Mouse (Mus musculus): ENCODE results near the gene Otoa. TPM values are rescaled to one million over a fixed set of nuclear protein-coding genes. Genes with fewer than 3 reads are reported as not detected.

Otoa gene
- polyA plus RNA-seq, 1 experiment from 2014 or later: not detected

- peaks cover 25% of the 10 kb centered on the region for H3K4me1 ChIP-seq (replicated peaks)
- H3K4me3 ChIP-seq: no peak overlapping the region
- no peak overlapping the region for H3K27ac ChIP-seq (ENCODE audit: poor library complexity, severe bottlenecking)
- peaks cover 15% of the 10 kb centered on the region; the same call in 1 of the 2 replicates for H3K36me3 ChIP-seq
- H3K9ac ChIP-seq: no peak overlapping the region
- peaks cover 4% of the 10 kb centered on the region; the same call in 1 of the 2 replicates for H3K9me3 ChIP-seq (replicated peaks)
- no peak overlapping the region for H3K4me2 ChIP-seq
- 76% methylated on average over 9 of the region's 9 CpGs for WGBS
- no peak for ATAC-seq (ENCODE audit: insufficient number of reproducible peaks, low FRiP score)
- no peaks in the 10 kb centered on the region for H3K27me3 ChIP-seq (replicated peaks)
Measured at GRCm38 (mm10) chr7:121082949-121083513, 1.6 kb downstream of the Otoa start.

- Histone ChIP-seq H3K4me2 (peak overlapping the region; percentile 6; the same call in 1 of the 2 replicates), H3K9ac (no peak overlapping the region), H3K27ac (ENCODE audit: poor library complexity, severe bottlenecking) (peak overlapping the region; percentile 36; the same call in 1 of the 2 replicates), H3K4me1 (replicated peaks) (peaks cover 25% of the 10 kb centered on the region), H3K36me3 (peaks cover 6% of the 10 kb centered on the region; the same call in 1 of the 2 replicates), H3K27me3 (replicated peaks) (no peaks in the 10 kb centered on the region), H3K9me3 (replicated peaks) (peaks cover 4% of the 10 kb centered on the region; the same call in 1 of the 2 replicates), H3K4me3 (no peak overlapping the region)
- ATAC-seq (ENCODE audit: insufficient number of reproducible peaks, low FRiP score): no peak
- WGBS: 51% methylated on average over 8 of the region's 8 CpGs
Measured at GRCm38 (mm10) chr7:121084840-121085453, 3.5 kb downstream of the Otoa start.

GRCm38 (mm10) chr7:121085500-121085899 lies 4.0 kb downstream of the Otoa start:
- peak; percentile 75 for ATAC-seq (ENCODE audit: insufficient number of reproducible peaks, low FRiP score)
- Histone ChIP-seq H3K9ac (no peak overlapping the region), H3K27me3 (replicated peaks) (no peaks in the 10 kb centered on the region), H3K36me3 (peaks cover 2% of the 10 kb centered on the region; the same call in 1 of the 2 replicates), H3K4me1 (replicated peaks) (peaks cover 25% of the 10 kb centered on the region), H3K4me3 (no peak overlapping the region), H3K4me2 (peak overlapping the region; percentile 6; the same call in 1 of the 2 replicates), H3K9me3 (replicated peaks) (peaks cover under 1% of the 10 kb centered on the region; the same call in 1 of the 2 replicates), H3K27ac (ENCODE audit: poor library complexity, severe bottlenecking) (peak overlapping the region; percentile 36; the same call in 1 of the 2 replicates)
- 20% methylated on average over 4 of the region's 4 CpGs for WGBS

GRCm38 (mm10) chr7:121088745-121089144 lies 7.3 kb downstream of the Otoa start:
- no peak overlapping the region for H3K4me2 ChIP-seq
- H3K27ac ChIP-seq (ENCODE audit: poor library complexity, severe bottlenecking): no peak overlapping the region
- 68% methylated on average over 5 of the region's 5 CpGs for WGBS
- peaks cover 27% of the 10 kb centered on the region for H3K4me1 ChIP-seq (replicated peaks)
- ATAC-seq (ENCODE audit: insufficient number of reproducible peaks, low FRiP score): no peak
- no peak overlapping the region for H3K9ac ChIP-seq
- H3K27me3 ChIP-seq (replicated peaks): 0 out of 2 replicates have a peak, but pooled peaks cover 3% of the 10 kb centered on the region
- no peak overlapping the region for H3K4me3 ChIP-seq
- H3K36me3 ChIP-seq: no peaks in the 10 kb centered on the region
- H3K9me3 ChIP-seq (replicated peaks): no peaks in the 10 kb centered on the region

- no peak overlapping the region for H3K4me2 ChIP-seq
- no peak for ATAC-seq (ENCODE audit: insufficient number of reproducible peaks, low FRiP score)
- H3K36me3 ChIP-seq: no peaks in the 10 kb centered on the region
- no peak overlapping the region for H3K9ac ChIP-seq
- no peaks in the 10 kb centered on the region for H3K9me3 ChIP-seq (replicated peaks)
- 0 out of 2 replicates have a peak, but pooled peaks cover 3% of the 10 kb centered on the region for H3K27me3 ChIP-seq (replicated peaks)
- 88% methylated on average over 7 of the region's 7 CpGs for WGBS
- no peak overlapping the region for H3K4me3 ChIP-seq
- H3K27ac ChIP-seq (ENCODE audit: poor library complexity, severe bottlenecking): no peak overlapping the region
- H3K4me1 ChIP-seq (replicated peaks): peaks cover 18% of the 10 kb centered on the region
Measured at GRCm38 (mm10) chr7:121090748-121091147, 9.3 kb downstream of the Otoa start.

- 72% methylated on average over 4 of the region's 4 CpGs for whole genome bisulfite sequencing
- Histone ChIP-seq H3K36me3 (no peaks in the 10 kb centered on the region), H3K4me3 (no peak overlapping the region), H3K27ac (ENCODE audit: poor library complexity, severe bottlenecking) (no peak overlapping the region), H3K4me1 (replicated peaks) (0 out of 2 replicates have a peak, but pooled peaks cover 2% of the 10 kb centered on the region), H3K27me3 (replicated peaks) (peaks cover 9% of the 10 kb centered on the region; the same call in 1 of the 2 replicates), H3K9ac (no peak overlapping the region), H3K9me3 (replicated peaks) (no peaks in the 10 kb centered on the region), H3K4me2 (no peak overlapping the region)
- ATAC-seq (ENCODE audit: insufficient number of reproducible peaks, low FRiP score): no peak
Measured at GRCm38 (mm10) chr7:121093026-121093425, 11.6 kb downstream of the Otoa start.

GRCm38 (mm10) chr7:121098614-121099389 lies 17.4 kb downstream of the Otoa start:
- Histone ChIP-seq H3K4me3 (no peak overlapping the region), H3K4me1 (replicated peaks) (no peaks in the 10 kb centered on the region), H3K36me3 (no peaks in the 10 kb centered on the region), H3K9ac (no peak overlapping the region), H3K4me2 (no peak overlapping the region), H3K27me3 (replicated peaks) (peaks cover 5% of the 10 kb centered on the region; the same call in 1 of the 2 replicates), H3K9me3 (replicated peaks) (no peaks in the 10 kb centered on the region), H3K27ac (ENCODE audit: poor library complexity, severe bottlenecking) (no peak overlapping the region)
- ATAC-seq (ENCODE audit: insufficient number of reproducible peaks, low FRiP score): no peak
- 54% methylated on average over 9 of the region's 10 CpGs for WGBS

GRCm38 (mm10) chr7:121107851-121108250 lies 26.4 kb downstream of the Otoa start:
- Histone ChIP-seq H3K27ac (ENCODE audit: poor library complexity, severe bottlenecking) (no peak overlapping the region), H3K27me3 (replicated peaks) (no peaks in the 10 kb centered on the region), H3K4me3 (no peak overlapping the region), H3K9ac (no peak overlapping the region), H3K36me3 (no peaks in the 10 kb centered on the region), H3K4me2 (no peak overlapping the region), H3K9me3 (replicated peaks) (peaks cover 3% of the 10 kb centered on the region; the same call in 1 of the 2 replicates), H3K4me1 (replicated peaks) (peaks cover 12% of the 10 kb centered on the region)
- ATAC-seq (ENCODE audit: insufficient number of reproducible peaks, low FRiP score): no peak
- WGBS: 59% methylated on average over 3 of the region's 3 CpGs

GRCm38 (mm10) chr7:121111321-121111720 lies 29.9 kb downstream of the Otoa start:
- no peaks in the 10 kb centered on the region for H3K27me3 ChIP-seq (replicated peaks)
- no peaks in the 10 kb centered on the region for H3K36me3 ChIP-seq
- peaks cover 3% of the 10 kb centered on the region; the same call in 1 of the 2 replicates for H3K9me3 ChIP-seq (replicated peaks)
- H3K27ac ChIP-seq (ENCODE audit: poor library complexity, severe bottlenecking): peak overlapping the region; percentile 59
- H3K4me1 ChIP-seq (replicated peaks): peaks cover 12% of the 10 kb centered on the region
- H3K4me3 ChIP-seq: no peak overlapping the region
- no peak overlapping the region for H3K9ac ChIP-seq
- ATAC-seq (ENCODE audit: insufficient number of reproducible peaks, low FRiP score): peak; percentile 42; the same call in 1 of the 2 replicates
- no peak overlapping the region for H3K4me2 ChIP-seq
- 16% methylated on average over 3 of the region's 3 CpGs for WGBS

- Histone ChIP-seq H3K36me3 (no peaks in the 10 kb centered on the region), H3K4me1 (replicated peaks) (peaks cover 12% of the 10 kb centered on the region), H3K9ac (no peak overlapping the region), H3K4me3 (no peak overlapping the region), H3K9me3 (replicated peaks) (peaks cover 3% of the 10 kb centered on the region; the same call in 1 of the 2 replicates), H3K27me3 (replicated peaks) (no peaks in the 10 kb centered on the region), H3K27ac (ENCODE audit: poor library complexity, severe bottlenecking) (peak overlapping the region; percentile 59), H3K4me2 (no peak overlapping the region)
- WGBS: 45% methylated on average over 3 of the region's 3 CpGs
- ATAC-seq (ENCODE audit: insufficient number of reproducible peaks, low FRiP score): no peak
Measured at GRCm38 (mm10) chr7:121111762-121112161, 30.3 kb downstream of the Otoa start.
